Mouse (Mus musculus): ENCODE results near the gene Lrrc42. TPM values are rescaled to one million over a fixed set of nuclear protein-coding genes. Genes with fewer than 3 reads are reported as not detected.

Gene Lrrc42
- total RNA-seq, 2 experiments from 2014 or later, result 40.1 to 45.2 TPM

GRCm38 (mm10) chr4:107250494-107250893 lies 2.8 kb downstream of the Lrrc42 start:
- no peak for DNase-seq (ENCODE audit: low spot score in 2 of 2)

- DNase-seq (ENCODE audit: low spot score in 2 of 2), result no peak
These were observed 3.9 kb downstream of the Lrrc42 start for GRCm38 (mm10) chr4:107249471-107249870.

DNA sequence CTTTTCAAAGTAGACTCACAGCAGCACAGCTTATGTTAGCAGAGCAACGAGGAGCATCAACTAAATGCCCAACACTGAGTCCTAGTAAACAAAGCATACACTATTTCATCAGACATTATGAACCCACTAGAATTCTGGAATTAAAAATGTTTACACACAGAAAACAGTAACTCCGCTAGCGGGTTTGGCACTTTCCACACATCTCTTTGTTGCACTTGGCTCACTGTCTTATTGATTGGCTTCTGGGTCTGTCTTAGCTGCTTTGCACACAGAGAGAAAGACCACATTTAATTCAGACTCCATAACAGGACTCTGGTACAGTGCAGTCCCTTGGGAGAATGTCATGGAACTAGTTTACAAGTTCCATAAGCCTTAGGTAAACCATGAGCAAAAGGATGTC lies 5.3 kb downstream of the Lrrc42 start:
- no peak for DNase-seq (ENCODE audit: low spot score in 2 of 2)

- DNase-seq (ENCODE audit: low spot score in 2 of 2), result no peak
These were observed 6.2 kb downstream of the Lrrc42 start for GRCm38 (mm10) chr4:107247110-107247509.

DNA sequence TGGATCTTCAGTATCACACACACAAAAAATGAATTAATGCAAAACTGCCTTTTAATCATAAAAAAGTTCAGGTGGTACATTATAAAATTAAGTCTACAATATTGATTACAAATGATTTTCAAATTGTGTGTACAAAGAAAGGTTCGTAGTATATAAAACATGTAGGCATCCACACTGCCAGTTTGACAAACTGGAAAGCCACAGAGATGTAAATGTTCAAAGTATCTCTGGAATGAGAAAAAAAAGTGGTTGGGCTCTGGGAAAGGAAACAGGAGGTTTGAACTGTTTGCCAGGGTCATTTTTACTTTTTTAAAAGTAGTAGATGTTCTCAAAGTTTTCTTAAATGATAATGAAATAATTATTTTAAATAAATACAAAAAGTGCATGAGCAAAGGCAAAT lies 7.3 kb downstream of the Lrrc42 start:
- no peak for DNase-seq (ENCODE audit: low spot score in 2 of 2)

DNA sequence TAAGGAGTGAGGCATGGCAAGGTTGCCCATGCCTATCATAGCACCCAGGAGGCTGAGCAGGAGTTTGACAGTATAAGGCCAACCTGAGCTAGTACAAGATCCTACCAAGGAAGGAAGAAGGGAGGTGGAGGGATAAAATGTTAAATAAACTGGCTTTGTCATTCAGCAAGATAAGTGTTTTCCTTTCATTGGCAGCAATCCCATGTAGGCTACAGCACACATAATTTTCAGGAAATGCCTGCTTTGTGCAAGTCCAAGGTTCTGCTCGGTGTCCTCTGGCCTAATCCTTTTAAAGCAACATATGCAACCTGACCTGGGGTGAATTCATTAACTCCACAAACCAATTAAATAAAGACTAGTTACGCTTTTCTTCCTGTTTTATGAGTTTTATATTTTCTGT lies 8.0 kb downstream of the Lrrc42 start:
- DNase-seq (ENCODE audit: low spot score in 2 of 2), result no peak

DNA sequence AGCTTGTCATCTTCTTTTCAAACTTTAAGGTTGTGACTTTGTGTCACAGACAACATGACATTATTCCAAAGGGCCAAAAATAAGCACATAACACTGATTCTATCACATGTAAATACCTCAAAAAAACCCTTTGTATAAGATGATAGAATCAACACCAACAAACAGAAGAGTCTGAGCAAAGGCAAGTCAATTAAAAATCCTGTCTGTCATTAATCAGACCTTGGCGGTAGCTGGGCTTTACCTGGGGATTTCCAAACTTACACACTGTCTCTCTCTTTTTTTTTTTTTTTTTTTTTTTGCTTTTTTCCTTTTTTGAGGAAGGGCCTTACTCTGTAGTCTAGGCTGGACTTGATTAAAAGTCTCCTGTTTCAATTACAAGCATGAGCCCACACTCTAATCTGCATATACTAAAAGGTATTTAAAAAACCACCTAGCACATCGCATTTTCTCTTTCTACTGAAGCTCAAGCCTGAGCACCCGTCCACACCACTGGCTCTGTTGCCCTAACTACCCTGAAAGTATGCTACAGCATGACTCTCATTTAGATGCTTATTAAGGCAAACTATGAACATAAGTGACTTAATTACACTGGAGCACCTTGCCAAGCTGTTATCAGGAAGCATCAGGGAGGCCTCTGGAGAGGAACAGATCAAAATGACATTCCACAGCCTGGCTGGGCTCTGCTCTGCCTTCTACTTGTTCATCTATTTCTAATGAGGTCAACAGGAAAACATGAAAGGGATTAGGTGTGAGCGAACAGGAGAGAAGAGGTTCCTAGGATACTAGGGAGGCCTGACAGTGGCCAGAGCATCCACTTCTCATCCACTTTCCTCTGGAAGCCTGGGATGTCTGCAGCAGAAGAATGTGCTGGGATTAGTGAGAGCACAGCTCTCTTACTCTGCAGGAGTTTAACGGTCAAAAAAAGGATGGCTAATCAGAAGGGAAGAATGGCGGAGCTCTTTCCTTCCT lies 9.7 kb downstream of the Lrrc42 start:
- DNase-seq (ENCODE audit: low spot score in 2 of 2), result no peak

- DNase-seq (ENCODE audit: low spot score in 2 of 2), result no peak
These were observed 13.1 kb downstream of the Lrrc42 start for GRCm38 (mm10) chr4:107240196-107240595.

DNA sequence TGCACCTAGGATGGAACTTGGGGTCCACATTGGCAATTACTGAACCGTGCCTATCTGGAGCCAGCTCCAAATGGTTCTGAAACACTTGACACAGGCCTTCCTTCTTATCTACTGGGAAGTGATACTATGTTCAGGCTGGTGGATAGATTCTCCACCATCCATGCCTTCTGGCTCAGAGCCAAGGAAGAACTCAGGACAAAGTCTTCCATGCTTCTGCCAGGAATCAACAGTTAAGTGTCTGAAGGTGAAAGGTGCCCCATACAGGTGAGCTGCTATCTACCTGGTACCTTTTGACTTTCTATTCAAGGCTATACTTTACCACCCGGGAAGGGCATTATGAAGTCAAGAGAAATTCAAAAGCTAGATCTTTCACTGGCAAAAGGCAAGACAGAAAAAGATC lies 15.1 kb downstream of the Lrrc42 start:
- no peak for DNase-seq (ENCODE audit: low spot score in 2 of 2)

DNA sequence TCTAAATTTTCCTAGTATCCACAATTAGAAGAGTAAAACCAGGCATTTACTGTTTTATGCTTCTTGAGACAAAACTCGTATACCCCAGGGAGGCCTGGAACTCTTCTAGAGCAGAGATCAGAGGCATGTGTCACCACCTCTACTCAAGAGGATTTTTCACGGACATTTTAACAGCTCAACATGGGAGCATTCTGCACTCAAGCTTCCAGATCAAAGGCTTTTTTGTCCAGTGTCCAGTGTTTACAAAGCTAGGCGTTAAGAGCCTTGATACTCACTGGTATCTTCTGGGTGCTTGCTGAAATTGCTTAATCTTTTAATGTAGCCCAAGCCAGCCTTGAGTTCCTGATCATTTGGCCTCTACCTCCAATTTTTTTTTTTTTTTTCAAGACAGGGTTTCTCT lies 21.1 kb downstream of the Lrrc42 start:
- DNase-seq (ENCODE audit: low spot score in 2 of 2), result no peak

DNA sequence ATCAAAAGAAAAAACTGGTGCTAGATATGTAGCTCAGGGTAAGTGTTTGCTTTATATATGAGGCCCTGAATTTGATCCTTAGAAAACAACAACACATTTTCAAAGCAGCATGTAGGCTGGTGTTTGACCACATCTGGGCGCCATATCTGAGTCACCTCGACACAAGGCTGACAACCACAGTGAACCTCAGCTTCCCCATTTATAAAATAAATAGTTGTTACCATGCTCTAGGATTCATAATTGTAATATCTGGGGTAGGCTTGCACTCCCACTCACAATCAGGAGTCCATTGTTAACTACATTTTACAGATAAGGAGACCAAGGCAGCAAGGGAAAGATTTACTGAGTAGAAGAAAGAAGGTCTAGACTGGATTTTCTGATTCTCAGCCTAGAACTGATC lies 27.0 kb downstream of the Lrrc42 start:
- DNase-seq (ENCODE audit: low spot score in 2 of 2), result no peak

DNA sequence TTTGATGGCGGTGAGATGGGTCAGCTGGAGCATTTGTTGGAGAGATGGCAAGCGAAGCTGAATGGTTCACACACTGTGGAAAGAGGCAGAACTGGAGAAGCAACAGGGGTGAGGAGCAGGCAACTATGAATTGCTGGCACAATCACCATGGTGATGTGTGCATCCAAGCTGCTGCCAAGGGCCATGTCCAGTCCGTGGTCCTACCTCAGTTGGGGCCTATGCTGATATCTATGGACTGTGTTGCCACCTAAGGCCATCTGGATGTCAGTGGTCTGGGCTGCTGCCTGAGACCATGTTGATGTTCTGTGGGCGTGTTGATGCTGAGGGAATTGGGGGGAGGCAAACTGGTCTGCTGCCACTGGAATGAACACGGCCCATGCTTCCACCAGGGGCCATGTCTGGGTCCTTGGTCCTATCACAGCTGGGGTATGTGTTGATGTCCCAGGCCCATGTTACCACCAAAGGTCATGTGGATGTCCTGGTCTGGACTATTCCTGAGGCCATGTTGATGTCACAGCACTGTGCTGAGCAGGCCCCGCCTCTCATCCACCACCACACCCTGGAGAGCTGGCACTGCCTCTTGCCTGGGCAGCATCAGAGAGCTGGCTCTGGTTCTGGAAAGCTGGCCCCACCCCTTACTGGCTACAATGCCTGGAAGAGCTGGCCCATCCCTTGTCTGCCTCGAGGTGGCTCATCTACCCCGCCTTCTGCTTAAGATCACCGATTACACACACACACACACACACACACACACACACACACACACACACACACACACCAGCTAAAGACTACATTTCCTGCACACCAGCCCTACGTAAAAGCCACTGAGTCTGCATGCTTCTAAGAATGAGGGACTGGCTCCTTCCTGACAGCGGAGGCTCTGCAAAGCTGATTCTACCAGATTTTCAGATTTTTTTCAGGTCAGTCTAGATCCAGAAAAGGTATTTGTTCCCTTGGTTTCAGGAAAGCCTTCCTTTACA lies 29.8 kb downstream of the Lrrc42 start:
- no peak for DNase-seq (ENCODE audit: low spot score in 2 of 2)

DNA sequence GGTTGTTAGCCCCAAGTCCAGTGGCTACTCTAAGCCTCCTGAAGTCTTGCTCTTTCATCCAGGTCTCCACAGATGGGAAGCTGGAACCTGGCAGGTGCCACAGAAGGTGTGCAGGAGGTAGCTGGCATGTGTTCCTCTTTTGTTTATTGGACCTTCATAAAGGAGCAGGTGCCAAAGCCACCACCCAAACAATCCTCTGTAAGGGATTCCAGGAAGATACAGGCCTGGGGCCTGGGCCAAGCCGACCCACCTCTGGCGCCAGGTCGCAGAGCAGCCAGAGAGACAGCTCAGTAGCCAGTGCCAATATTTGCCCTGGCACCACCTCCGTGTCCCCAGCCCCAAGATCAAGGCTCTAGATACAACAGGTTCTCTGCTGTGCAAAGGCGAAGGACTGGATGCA lies 31.8 kb downstream of the Lrrc42 start:
- no peak for DNase-seq (ENCODE audit: low spot score in 2 of 2)

DNA sequence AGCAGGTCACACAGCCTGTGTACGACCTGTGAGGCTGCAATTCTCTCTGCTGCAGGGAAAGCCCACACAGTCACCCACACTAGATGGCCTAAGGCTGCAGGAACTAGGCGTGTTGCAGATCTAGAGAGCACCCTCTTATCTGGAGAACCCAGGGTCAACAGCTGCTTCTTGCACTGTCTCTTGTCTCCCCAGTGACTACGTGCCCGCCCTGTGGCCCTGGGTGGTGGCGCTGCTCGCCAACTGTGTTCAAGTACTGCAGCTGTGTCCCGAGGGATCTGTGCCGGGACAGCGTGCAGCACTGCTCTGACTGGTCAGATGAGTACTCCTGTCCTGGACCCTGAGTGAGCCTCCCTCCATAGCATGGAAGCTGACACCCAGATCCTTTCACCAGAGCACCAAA lies 35.8 kb downstream of the Lrrc42 start:
- DNase-seq (ENCODE audit: low spot score in 2 of 2), result no peak

- no peak for DNase-seq (ENCODE audit: low spot score in 2 of 2)
These were observed 39.9 kb downstream of the Lrrc42 start for GRCm38 (mm10) chr4:107213279-107214011.

GRCm38 (mm10) chr4:107211936-107212335 lies 41.4 kb downstream of the Lrrc42 start:
- DNase-seq (ENCODE audit: low spot score in 2 of 2), result no peak

GRCm38 (mm10) chr4:107211465-107211864 lies 41.9 kb downstream of the Lrrc42 start:
- DNase-seq (ENCODE audit: low spot score in 2 of 2), result no peak

DNA sequence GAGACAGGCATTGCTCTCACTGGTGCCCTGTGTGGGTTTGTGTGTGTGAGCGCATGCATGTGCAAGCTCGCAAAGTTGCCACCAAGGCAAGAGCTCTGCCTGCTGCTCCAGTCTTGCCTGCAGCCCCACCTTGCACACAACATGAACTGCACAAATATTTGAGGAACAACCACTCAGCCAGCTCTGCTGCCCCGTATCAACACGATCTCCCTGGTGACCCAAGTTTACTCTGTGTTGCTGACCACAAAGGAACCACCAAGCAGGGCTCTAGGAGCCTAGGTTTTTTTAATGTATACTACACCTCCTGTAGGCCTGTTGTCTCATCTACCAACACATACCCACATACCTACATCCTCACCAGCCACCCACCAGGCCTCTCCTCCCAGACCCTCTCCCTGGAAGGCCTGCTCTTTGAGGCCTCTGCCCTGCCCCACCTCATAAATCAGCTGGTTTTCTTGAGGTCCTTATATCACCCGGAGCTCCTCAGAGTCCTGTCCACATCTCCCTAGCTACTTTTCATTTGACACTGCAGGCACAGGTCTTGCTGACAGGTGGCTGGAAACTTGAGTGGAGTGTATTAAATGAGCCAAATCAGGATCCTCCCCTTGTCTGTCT lies 42.7 kb downstream of the Lrrc42 start:
- DNase-seq (ENCODE audit: low spot score in 2 of 2), result no peak

DNA sequence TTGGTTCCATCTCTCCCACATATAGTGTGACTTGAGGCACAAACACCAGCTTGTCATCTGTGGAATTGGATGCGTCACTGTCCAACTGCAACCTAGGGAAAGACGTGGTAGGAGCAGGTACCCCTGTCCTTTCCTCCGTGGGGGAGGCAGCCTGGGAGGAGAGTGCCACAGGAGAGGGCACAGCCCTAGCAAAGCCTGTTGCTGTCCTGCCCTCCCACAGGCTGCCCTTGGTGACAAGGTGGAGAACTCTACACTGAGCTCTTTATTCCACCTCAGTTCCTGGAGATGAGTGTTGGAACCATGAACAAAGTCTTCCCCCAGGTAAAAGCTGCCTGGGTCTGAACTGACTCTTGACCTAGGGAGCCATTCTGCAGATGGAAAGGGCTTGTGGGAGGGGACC lies 44.5 kb downstream of the Lrrc42 start, which contains the start of gene Ldlrad1:
Gene Ldlrad1, plus strand, starts transcription at position 301 of the 400 bp plus-strand sequence.
- DNase-seq (ENCODE audit: low spot score in 2 of 2), result no peak

DNA sequence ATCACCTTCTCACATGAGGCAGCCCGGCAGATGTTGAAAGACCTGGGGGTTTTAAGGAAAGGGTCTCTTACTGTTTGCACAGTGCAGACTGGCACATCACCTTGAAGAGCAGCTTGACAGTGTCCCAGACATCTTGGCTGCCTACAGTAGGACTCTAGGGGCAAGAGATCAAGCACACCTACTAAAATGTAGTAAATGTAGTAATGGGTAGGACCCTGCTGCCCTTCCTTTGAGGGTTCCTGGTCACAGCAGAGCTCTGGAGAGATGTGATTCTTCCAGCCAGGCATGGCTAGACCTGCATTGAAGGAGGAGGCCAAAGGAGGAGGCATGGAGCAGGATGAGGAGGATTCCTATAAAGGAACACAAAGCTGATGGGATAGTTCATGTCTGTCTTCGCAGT lies 46.3 kb downstream of the Lrrc42 start:
- DNase-seq (ENCODE audit: low spot score in 2 of 2), result no peak

GRCm38 (mm10) chr4:107203001-107203400 lies 50.3 kb downstream of the Lrrc42 start:
- DNase-seq (ENCODE audit: low spot score in 2 of 2), result no peak

Data from adrenal gland, postnatal 4 days (tissue).